Mouse (Mus musculus): ENCODE measurements around the gene Tmem117.

Tmem117 gene

DNA sequence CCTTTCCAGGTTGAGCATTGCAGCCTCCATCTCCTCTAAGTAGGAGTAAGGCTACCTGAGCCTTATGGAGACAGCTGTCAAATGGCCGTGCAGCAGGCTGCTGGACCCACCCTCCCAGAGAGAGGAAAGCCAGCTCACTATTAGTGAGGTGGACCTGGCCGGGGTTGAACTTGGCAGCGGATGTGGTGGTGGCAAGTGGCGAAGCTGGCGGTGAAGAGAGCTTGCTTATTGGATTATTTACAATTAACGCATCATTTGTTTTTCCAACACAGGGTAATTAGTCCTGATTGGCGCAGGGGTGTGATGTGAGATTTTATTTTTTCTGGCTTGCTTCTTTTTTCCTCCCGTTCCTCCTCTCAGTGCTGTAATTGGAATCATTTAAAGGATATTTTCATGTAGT is 19.4 kb downstream of the Tmem117 start:
- no peak for DNase-seq (ENCODE audit: low spot score in 2 of 2)

DNA sequence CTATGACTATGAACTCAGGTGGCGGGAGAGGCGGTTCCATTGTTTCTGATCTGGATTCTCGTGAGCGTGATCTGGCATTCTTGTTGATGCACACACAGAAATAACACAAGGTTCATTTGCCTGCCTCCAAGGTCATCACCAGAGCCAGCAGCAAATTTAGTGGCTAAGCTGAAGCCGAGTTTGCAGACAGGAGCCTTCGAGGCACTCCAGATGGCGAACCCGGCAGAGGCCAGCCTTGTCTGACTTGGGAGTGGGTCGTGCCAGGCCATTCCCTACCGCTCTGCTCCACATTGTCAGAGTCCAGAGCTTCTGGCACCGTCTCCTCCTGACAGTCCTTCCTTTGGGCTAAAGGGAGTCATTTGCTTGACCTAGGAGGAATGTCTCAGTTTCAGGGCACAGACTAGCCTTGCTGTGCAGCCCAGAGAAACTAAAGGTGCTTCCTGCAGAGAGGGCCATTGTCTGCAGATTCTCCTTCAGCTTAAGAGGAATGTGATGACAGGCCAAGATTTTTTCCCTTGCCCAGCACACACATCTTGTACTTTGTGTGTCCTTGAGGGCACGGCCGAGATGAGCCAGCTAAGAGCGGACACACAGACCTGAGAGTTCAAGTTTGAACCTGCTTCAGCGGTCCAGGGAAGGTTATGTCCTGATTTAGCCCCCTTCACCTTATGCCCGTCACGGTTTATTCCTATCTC is 20.2 kb downstream of the Tmem117 start:
- no peak for DNase-seq (ENCODE audit: low spot score in 2 of 2)

DNA sequence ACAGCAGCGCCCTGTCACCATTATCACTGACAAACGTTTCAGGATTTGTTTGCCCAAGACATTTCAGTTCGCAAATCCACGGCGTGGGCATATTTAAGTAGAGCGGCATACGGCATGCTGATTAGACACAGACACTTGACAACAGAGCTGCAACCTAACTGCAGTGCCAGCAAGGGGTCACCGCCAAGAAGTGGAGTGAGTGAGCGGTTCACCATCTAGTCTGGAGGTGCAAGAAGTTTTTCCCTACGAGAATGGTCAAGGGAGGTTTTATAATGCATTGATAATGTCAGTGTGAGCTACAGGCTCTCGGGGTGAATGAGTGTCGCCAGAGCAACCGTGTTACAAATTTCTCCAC is 20.7 kb downstream of the Tmem117 start:
- DNase-seq (ENCODE audit: low spot score in 2 of 2): no peak

DNA sequence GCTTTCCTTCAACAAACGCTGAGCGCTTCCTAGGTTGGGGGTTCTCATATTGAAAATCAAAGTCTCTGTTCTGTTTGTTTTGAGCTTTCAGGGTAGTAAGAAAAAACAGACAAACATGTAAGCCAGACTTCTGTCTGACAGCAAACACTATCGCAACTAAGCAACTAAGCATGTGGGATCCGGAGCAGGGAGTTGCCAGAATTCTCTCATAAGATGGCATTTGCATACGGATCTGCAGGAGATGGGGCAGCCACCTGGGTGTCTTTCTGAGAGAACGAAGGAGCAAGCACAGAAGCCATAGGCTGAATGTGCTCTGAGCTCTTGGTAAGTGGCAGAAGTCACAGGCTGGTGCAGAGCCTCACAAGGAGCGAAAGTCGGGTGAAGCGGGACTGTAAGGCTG is 22.3 kb downstream of the Tmem117 start:
- no peak for DNase-seq (ENCODE audit: low spot score in 2 of 2)

DNA sequence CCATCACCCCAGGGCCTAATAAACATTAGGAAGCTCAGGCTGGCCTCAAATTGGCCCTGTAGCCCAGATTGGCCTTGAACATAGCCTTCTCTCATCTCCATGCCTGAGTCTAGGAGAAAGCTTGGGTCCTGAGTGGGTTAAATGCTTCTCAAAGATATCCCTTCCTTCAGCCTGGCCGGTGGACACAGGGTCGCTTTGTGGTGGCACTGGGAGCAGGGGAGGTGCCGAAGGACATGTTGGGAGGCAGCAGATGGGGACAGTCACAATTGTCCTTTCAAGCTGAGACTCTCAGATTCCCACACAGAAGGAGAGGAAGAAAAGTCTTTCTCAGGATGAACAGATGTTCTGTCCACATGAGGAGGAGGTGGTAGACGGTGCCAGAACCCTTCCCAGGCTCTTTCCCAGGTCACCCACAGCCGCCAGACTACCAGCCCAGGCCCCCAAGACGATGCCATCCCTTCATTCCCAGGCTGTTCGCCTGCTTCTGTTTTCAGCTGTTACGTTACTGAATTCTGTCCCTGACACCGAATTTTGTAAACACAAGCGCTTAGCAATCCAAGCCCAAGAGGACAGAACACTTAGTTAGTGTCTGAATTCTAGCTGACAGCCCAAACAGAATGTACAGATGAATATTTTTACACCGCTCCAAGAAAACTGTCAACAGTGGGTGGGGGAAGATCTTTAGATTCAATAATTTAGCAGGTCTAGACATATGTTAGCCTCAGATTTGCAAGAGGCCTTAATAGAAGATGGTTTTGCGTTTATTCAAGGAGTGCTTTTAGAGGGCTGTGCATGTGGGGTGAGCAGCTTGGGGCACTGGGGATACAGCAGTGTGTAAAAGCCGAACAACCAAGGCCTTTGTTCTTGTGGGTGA is 23.2 kb downstream of the Tmem117 start:
- DNase-seq (ENCODE audit: low spot score in 2 of 2): no peak

DNA sequence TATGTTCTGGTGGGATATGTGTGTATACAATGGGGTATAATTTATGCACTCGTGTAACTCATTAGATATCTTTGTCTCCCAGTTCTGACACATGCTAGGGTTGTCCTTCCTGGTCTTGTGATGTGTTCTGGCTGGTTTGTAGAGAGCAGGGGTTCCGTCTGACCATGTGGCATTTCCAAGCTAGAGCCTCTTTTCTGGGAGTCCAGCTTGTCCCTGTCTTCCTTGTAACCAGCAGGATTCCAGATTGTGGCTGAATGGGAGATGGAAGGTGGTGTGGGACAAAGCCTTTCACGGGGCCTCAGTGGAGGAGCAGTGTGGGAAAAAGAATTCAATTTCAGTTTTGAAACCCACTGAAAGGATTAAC is 23.8 kb downstream of the Tmem117 start:
- DNase-seq (ENCODE audit: low spot score in 2 of 2): no peak

DNA sequence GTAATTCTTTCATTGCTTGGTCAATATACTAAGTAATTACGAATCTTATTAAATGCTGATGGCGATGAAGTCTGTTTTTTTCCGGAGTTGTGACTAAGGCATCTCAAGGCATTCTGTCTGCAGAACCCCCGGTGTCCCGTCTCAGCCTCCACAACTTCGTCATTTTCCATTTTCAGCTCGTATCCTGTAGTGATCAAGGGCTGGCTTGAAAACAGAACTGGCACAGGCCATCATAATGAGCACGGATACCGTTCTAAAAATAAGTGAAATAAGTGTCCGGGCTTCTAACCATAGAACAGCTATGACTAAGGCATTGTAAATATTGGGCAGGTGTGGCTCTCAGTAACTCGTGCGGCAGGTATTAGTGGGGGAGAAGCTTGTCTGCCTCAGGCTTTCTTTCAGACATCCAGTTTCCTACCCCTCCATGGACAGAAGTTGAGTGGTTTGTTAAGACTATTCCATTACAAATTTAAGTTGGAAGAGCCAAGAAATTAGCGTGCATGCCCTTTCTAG is 26.8 kb downstream of the Tmem117 start:
- no peak for DNase-seq (ENCODE audit: low spot score in 2 of 2)

DNA sequence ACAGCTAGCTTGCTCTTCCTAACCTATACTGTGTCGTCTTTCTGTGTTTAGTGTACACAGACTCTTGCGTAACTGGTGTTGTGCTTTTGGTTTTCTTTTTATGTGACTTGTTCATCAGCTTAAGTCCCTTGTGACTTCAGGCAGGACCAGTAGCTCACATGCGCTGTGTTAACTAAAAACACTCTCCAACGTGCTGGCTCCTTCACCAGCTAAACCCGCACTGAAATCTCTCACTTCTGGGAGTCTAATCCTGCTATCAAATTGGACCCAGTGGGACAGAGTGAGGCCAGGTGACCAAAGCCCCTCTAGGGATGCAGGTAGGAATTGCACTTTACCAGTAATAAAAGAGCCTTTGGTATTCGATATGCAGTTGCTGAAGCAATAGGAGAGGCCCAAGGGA is 28.9 kb downstream of the Tmem117 start:
- DNase-seq (ENCODE audit: low spot score in 2 of 2): no peak

DNA sequence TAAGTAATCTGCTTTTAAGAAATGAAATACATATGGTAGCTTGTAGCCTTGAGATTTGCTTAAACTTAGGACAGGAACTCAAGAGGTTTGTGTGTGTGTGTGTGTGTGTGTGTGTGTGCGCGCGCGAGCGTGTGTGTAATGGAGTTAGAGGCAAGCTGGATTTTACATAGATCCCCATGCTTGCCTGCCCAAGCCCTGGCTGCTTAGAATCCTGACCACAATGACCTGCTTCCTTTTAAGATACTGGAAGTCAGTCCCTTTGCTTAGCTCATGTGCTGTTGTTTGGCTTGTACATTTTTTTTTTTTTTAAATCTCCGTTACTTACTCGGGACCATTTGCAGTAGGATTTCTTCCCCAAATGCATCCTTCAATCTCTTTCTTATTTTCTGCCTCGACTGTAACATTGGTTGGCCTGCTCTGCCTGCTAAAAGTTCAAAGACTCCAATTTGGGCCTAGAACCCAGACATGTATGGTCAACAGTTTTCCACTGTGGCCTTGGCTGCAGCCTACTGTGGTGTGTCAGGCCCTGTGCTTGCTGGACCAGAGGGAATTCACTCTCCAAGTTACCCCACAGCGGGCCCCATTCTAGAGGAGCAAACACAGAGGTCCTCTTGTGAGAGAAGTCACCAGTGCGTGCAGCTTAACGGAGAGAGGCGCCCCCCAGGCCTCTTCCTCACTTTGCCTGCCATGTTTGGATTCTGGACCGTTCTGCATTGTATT is 29.5 kb downstream of the Tmem117 start:
- DNase-seq (ENCODE audit: low spot score in 2 of 2): no peak

DNA sequence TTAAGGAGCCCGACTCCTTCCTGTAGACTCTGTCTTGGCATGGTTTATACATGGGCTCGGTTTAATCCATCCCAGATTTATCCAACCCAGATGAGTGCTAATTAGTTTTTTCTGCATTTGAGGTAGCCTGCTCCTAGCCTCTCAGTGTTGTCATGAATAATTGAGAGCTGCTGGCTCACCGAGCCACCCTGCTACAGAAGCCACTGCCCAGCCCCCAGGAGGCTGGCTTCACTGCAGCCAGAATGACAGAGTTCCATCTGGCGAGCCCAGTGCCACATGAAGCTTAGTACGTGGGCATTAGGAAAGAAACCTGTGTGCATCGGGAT is 30.0 kb downstream of the Tmem117 start:
- DNase-seq (ENCODE audit: low spot score in 2 of 2): no peak

DNA sequence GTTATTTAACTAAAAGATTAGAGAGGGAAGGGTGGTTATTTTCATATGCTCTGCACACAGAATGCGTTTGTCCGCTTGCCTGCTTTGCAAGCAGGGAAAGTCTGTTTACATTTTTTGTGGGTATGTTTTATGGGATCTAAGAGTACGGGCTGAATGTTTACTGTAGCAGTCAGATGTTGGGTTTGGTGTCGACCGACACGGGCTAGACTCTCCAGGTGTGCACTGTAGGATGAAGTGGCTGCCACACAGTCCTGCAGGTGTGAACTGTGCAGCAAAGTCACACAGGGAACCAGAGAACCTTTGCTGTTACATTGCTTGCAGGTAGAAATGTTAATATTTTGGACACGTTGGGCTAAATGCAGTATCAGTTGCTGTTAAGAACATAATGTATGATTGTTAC is 31.9 kb downstream of the Tmem117 start:
- no peak for DNase-seq (ENCODE audit: low spot score in 2 of 2)

DNA sequence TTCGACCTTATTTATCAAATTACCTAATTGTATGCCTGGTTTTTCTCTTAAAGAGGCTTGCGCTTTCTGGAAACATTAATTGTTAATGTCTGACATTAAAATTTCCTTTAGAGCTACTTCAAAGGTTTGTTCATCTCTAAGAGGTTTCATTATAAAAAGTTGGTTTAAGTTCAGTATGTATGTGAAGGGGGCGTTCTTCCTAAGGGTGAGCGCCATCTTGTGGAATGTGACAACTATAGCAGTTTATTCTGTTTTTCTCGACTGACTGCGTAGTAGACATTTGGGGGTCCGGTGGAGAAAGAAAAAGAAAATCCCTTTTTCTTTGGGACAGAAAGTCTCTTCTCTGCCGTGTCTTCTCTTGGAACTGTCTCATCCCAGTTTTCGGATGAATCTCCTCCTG is 32.4 kb downstream of the Tmem117 start:
- no peak for DNase-seq (ENCODE audit: low spot score in 2 of 2)

DNA sequence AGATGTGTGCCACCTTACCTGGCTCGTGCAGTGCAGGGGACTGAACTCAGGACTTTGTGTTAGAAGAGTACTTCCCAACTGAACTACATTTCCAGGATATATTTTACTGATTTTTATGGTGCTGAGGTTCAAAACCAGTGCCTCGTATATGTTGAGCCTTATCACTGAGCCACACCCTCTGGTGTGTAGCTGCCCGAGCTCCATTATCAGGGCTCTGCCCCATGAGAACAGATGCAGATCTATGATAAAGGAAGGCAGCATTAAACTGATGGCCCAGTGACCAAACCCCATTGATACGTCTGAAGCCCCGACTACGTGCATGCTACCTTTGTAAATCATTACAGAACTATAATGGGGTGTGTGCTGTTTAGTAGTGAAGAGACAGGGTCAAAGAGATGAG is 35.6 kb downstream of the Tmem117 start:
- no peak for DNase-seq (ENCODE audit: low spot score in 2 of 2)

DNA sequence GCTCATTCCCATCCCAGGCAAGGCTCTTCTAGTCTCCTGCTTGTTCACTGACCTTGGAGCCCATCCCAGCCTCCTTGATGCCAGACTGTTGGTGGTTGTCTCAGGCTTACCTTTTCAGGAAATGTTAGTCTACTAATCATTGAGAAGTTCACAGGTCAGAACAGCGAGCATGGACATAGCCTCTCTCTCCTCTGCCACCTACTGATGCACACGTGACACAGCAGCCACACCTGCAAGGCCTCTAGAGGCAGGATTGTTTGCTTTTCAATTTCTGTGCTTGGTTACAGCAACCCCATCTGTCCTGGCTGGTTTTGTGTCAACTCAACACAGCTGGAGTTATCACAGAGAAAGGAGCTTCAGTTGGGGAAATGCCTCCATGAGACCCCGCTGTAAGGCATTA is 52.1 kb downstream of the Tmem117 start:
- no peak for DNase-seq (ENCODE audit: low spot score in 2 of 2)

DNA sequence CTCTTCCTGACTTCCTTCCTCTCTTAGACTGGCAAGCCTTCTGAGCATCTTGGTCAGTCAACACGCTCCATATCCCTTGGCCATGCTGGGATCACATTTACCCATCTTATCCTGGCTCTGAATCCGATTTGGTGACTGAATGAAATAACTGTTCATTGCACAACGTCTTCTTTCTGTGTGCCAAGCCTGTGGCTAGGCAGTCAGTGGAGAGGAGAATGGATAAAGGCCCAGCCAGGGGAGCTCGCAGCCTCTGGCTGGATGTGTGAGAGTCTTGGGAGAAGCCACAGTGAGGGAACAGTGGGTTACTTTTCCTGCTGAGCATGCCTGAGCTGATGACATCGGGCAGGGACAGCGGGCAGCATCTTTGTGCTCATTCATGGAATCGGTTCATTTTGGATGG is 55.2 kb downstream of the Tmem117 start:
- DNase-seq (ENCODE audit: low spot score in 2 of 2): no peak

DNA sequence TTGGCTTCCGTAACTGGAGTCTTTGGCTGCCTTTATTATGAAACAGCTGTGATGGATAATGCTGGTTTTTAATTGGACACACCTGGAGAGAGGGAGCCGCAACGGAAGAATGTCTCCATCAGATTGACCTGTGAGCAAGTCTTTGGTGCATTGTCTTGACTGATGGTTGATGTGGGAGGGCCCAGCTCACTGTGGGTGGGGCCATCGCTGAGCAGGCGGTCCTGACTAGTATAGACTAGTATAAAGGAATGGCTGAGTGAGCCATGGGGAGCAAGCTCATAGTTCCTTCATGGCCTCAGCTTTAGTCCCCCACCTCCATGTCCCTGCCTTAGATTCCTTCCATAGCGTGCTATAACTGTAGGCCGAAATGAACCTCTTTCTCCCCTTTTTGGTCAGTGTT is 58.1 kb downstream of the Tmem117 start:
- DNase-seq (ENCODE audit: low spot score in 2 of 2): no peak

DNA sequence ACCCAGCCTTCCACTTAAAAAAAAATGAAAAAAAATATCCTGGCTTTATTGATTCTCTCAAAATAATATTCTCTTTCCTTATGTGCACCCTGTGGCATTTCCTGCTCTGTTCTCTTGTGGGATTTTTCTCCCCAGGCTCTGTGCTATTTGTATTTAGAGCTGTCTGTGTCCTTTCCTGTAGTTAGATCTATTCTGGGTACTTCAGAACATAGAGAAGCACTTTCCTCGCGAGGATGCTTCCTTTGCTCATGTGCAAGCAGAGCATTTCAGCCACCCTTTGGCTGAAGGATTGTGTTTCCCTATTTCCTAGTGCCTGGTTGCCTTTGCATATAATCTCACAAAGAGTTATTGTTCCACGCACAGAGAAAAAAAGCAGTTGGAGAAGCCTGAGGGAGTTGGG is 58.6 kb downstream of the Tmem117 start:
- DNase-seq (ENCODE audit: low spot score in 2 of 2): no peak

DNA sequence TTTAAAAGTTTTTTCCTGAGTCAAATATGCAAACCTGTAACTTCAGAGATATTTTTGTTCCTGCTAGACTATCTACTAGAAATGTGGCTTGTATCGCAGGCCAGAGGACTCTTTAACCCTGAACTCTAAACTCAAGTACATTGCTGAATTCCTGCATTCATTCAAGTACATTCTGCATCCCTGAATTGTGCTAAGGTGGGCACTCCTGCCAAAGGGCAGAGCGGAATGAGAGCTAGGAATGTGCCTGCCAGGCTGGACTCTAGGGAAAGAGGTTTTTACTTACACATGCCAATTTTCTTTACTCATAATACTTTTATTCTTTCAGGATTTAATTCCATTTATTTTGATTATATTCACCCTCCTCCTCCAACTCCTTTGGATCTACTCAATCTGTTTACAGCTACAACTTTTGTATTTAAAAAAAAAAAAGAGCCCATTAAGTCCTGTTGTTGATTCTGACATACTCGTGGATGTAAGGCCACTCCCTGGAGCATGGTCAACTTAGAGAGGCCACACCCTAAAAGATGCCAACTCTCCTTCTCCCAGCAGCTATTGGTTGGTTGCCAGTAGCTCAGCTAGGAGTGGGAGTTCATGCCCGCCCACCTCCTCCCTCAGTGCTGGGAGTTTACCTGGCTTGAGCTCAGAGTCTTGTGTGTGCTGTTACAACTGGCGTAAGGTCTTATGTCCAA is 60.3 kb downstream of the Tmem117 start:
- DNase-seq (ENCODE audit: low spot score in 2 of 2): no peak

DNA sequence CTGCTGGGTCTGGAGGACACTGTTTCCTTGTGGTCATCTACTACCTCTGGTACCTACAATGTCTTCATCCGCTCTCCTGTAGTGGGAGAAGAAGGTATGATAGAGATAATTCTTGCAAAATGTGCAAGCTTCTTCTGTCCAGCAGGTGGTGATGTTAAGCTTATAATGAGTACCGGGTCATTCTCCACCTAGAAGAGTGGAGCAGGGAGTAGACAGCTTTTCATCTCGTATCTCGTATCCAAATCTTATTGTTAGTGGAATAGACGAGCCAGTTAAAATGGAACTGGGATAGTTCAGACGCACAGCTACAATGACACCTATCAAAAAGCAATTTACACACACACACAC is 60.8 kb downstream of the Tmem117 start:
- no peak for DNase-seq (ENCODE audit: low spot score in 2 of 2)

DNA sequence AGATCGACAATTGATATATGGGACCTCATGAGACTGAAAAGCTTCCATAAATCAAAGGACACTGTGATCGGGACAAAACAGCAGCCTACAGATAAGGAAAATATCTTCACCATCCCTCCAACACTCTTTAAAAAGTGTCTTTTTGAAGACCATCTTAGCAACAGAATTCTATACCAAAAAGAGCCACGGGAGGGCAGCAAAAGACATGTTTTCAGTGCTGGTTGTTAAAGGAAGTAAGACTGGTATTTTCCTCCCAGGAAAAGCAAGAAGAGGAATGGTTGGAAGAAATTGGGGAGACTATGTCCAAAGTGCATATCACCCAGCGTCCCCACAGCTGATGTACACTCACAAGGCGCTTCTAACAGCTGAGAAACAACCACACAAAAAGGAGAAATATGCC is 93.7 kb downstream of the Tmem117 start:
- no peak for DNase-seq (ENCODE audit: low spot score in 2 of 2)

DNA sequence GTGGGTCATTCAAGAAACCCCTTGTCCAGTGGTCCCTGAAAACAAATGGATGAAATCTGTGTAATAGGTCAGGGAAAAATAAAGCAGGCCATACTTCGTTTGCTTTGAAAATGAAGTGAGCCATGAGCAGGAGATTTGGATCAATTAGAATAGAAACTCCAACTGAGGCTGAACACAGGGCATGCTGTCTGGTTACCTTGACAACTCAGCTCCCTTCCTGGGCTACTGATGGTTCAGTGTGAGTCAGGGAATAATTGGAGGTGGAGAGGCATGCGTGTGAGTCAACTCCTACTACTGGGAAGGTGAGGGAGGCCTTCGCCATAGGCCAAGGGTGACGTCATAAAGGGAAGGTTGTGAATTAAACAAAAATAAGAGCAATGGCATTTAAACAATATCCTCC is 103.1 kb downstream of the Tmem117 start:
- DNase-seq (ENCODE audit: low spot score in 2 of 2): no peak

DNA sequence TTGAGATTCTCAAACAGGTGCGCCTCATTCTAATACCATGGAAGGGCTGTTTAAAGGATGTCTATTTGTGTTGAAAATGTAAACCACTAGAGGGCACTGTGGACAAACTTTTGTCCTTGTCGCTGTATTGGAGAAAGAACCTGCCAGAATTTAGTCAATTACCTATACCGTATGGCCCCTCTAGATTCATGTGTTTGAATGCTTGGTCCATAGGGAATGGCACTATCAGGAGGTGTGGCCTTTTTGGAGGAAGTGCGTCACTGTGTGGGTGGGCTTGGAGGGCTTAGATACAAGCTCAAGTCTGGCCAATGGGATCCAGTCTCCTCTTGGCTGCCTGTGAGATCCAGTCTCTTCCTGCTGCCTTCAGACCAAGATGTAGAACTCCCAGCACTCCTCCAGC is 140.2 kb downstream of the Tmem117 start:
- no peak for DNase-seq (ENCODE audit: low spot score in 2 of 2)

All from spleen, postnatal 4 days (tissue).